Comparison of ENCODE assay signal across 23 mouse cellular contexts in genomic region chr8:95201491-95201890, GRCm38 (mm10). TPM values are rescaled to one million over a fixed set of nuclear protein-coding genes. Genes with fewer than 3 reads are reported as not detected.
DNase-seq lines count a peak whose midpoint lies in the region; ATAC-seq and TF ChIP-seq lines count a peak whose summit lies in the region.
"Had no signal": no experiment of that assay in that cellular context is flagged by ENCODE, and none has a peak within 500 bp of the region (broad histone marks: within the 10 kb centered on the region; RNA-seq: fewer than 3 reads in every experiment).

No protein-coding gene starts in this region.

- no peaks in the 10 kb centered on the region for H3K9me3 ChIP-seq in kidney, embryonic 16.5 days (ENCODE audit: low read length)
- H3K9me3 ChIP-seq: forebrain, embryonic 13.5 days; heart, embryonic 10.5 days; heart, embryonic 15.5 days; liver, embryonic 12.5 days had no signal

- H3K36me3 ChIP-seq in kidney, embryonic 16.5 days (ENCODE audit: insufficient read depth, low read length), result no peaks in the 10 kb centered on the region
- H3K36me3 ChIP-seq in small intestine, adult 2 months (ENCODE audit: control insufficient read depth, insufficient read depth, low read length), result no peaks in the 10 kb centered on the region
- H3K36me3 ChIP-seq in heart, adult 2 months (ENCODE audit: control insufficient read depth, insufficient read depth, low read length), result no peaks in the 10 kb centered on the region
- H3K36me3 ChIP-seq: heart, embryonic 10.5 days; heart, embryonic 15.5 days; liver, embryonic 12.5 days had no signal

- no peak for TF ChIP-seq CTCF in small intestine, adult 2 months (IDR thresholded peaks at IDR 0.05; ENCODE audit: extremely low read depth, insufficient read length, insufficient replicate concordance, low read depth, low read length)
- no peak for TF ChIP-seq CTCF in heart, adult 2 months (IDR thresholded peaks at IDR 0.05)

- no peak for DNase-seq in kidney, postnatal 10 days
- peak; percentile 83 for DNase-seq in adrenal gland, adult 2 months
- DNase-seq in adrenal gland, postnatal 25 days, result peak; percentile 50
- no peak for DNase-seq in ovary, postnatal 10 days (ENCODE audit: low spot score)
- DNase-seq in heart, adult 2 months, result no peak
- DNase-seq: cerebellum, adult 2 months; gastrocnemius, postnatal 14 days; layer of hippocampus, postnatal 36 days; liver, postnatal 0 days; midbrain, embryonic 14.5 days; right cerebral cortex, postnatal 14 days; spleen, adult 18-20 months; thymus, postnatal 14 days had no signal

- peaks cover 7% of the 10 kb centered on the region for H3K4me1 ChIP-seq in kidney, embryonic 16.5 days (ENCODE audit: insufficient read depth, low read length)
- H3K4me1 ChIP-seq in small intestine, adult 2 months (ENCODE audit: control insufficient read depth, insufficient read depth, insufficient read length, low read length), result peaks cover 4% of the 10 kb centered on the region
- H3K4me1 ChIP-seq in heart, adult 2 months (ENCODE audit: control insufficient read depth, insufficient read depth, low read length), result peaks cover 2% of the 10 kb centered on the region; the same call in 1 of the 2 replicates
- H3K4me1 ChIP-seq: liver, embryonic 12.5 days had no signal

- TF ChIP-seq EP300 in heart, adult 2 months (IDR thresholded peaks at IDR 0.05; ENCODE audit: insufficient read depth, low read depth, low read length), result no peak

- intact Hi-C loops in heart, adult 2 months (cut with DNase I), result no loop called here

- H3K9ac ChIP-seq in kidney, embryonic 16.5 days (replicated peaks; ENCODE audit: low read length), result no peak overlapping the region
- H3K9ac ChIP-seq in heart, adult 2 months (ENCODE audit: low read depth, low read length), result no peak overlapping the region
- H3K9ac ChIP-seq: forebrain, embryonic 13.5 days; heart, embryonic 15.5 days; liver, embryonic 12.5 days; liver, postnatal 0 days had no signal

- H3K4me2 ChIP-seq in kidney, embryonic 16.5 days (replicated peaks; ENCODE audit: low read depth, low read length), result peak overlapping the region; percentile 15; the same call in 1 of the 2 replicates
- H3K4me2 ChIP-seq: forebrain, embryonic 13.5 days; heart, embryonic 15.5 days; liver, embryonic 12.5 days had no signal

- no peaks in the 10 kb centered on the region for H3K27me3 ChIP-seq in kidney, embryonic 16.5 days (ENCODE audit: insufficient read depth, low read length)
- no peaks in the 10 kb centered on the region for H3K27me3 ChIP-seq in small intestine, adult 2 months (ENCODE audit: control insufficient read depth, insufficient read depth, low read length)
- H3K27me3 ChIP-seq in heart, adult 2 months (ENCODE audit: control insufficient read depth, insufficient read depth, low read length), result no peaks in the 10 kb centered on the region
- H3K27me3 ChIP-seq: forebrain, embryonic 13.5 days; heart, embryonic 15.5 days; liver, embryonic 12.5 days had no signal

- no peak for TF ChIP-seq POLR2A in small intestine, adult 2 months (IDR thresholded peaks at IDR 0.05; ENCODE audit: low read depth, low read length)
- no peak for TF ChIP-seq POLR2A in heart, adult 2 months (IDR thresholded peaks at IDR 0.05; ENCODE audit: insufficient read depth, low read depth, low read length)

- 61% methylated on average over 7 of the region's 7 CpGs for WGBS in kidney, embryonic 16.5 days
- WGBS in small intestine, adult 2 months, result 76% methylated on average over 7 of the region's 7 CpGs
- 76% methylated on average over 7 of the region's 7 CpGs for WGBS in heart, adult 2 months

- no peak overlapping the region for H3K4me3 ChIP-seq in kidney, embryonic 16.5 days (ENCODE audit: low read length)
- H3K4me3 ChIP-seq in small intestine, adult 2 months (ENCODE audit: low read depth, low read length), result peak overlapping the region; percentile 77
- no peak overlapping the region for H3K4me3 ChIP-seq in heart, adult 2 months
- H3K4me3 ChIP-seq: forebrain, embryonic 13.5 days; heart, embryonic 10.5 days; heart, embryonic 15.5 days; layer of hippocampus, adult 2 months; liver, embryonic 12.5 days had no signal

- H3K27ac ChIP-seq in kidney, embryonic 16.5 days (ENCODE audit: low read length), result no peak overlapping the region
- H3K27ac ChIP-seq in small intestine, adult 2 months (ENCODE audit: insufficient read depth, low read depth, low read length), result peak overlapping the region; percentile 74; the same call in 1 of the 2 replicates
- H3K27ac ChIP-seq in heart, adult 2 months, result no peak overlapping the region
- H3K27ac ChIP-seq: forebrain, embryonic 13.5 days; heart, embryonic 10.5 days; heart, embryonic 15.5 days; layer of hippocampus, adult 2 months; liver, embryonic 12.5 days; macrophage had no signal

- H3K79me2 ChIP-seq in heart, adult 2 months (replicated peaks; ENCODE audit: control insufficient read depth, insufficient read depth, low read length), result no peaks in the 10 kb centered on the region

- ATAC-seq in kidney, embryonic 16.5 days (ENCODE audit: low FRiP score, low TSS enrichment), result no peak
- ATAC-seq: CD4-positive, CD25-positive, alpha-beta regulatory T cell, adult 4 months; forebrain, embryonic 13.5 days; hindbrain, embryonic 16.5 days; liver, embryonic 12.5 days; liver, postnatal 0 days had no signal

RNA-seq across cellular contexts. Expression of gene Kifc3, which starts 1.1 kb away (rescaled TPM):
- polyA plus RNA-seq in kidney, embryonic 16.5 days (2015; fragmentation: Nextera tagmentation; extraction: Ambion mirVana), result 32.5 and 37.7 TPM in 2 replicates
- total RNA-seq in adrenal gland, adult 2 months (2021), result 100 to 1,000 TPM; 134 to 144 TPM
- 268 and 330 TPM in 2 replicates for polyA plus RNA-seq in adrenal gland, adult 2 months (2012; rRNA removed)
- 108 and 116 TPM in 2 replicates for total RNA-seq in adrenal gland, postnatal 25 days (2021)
- polyA plus RNA-seq in small intestine, adult 2 months (2012; rRNA removed), result 35.0 and 64.7 TPM in 2 replicates
- total RNA-seq in heart, adult 2 months (2021), result 10 to 100 TPM; 76.2 to 93.4 TPM
- 58.7 and 64.9 TPM in 2 replicates for polyA plus RNA-seq in heart, adult 2 months (2012; rRNA removed)
- polyA plus RNA-seq: CD4-positive, CD25-positive, alpha-beta regulatory T cell, adult 4 months had no signal

Comparison
In these comparisons a context has a peak if more than half of its experiments do, and no peak if none do; other contexts are left out.
1. DNase-seq: peak in adrenal gland, adult 2 months (single experiment) and adrenal gland, postnatal 25 days (single experiment); none in kidney, postnatal 10 days (single experiment), ovary, postnatal 10 days (single experiment) and heart, adult 2 months (0 of 2).